Mouse (Mus musculus): ENCODE results near the gene St6galnac4. TPM values are rescaled to one million over a fixed set of nuclear protein-coding genes. Genes with fewer than 3 reads are reported as not detected.

The St6galnac4 gene
- total RNA-seq, 2 experiments from 2014 or later, result 40.1 to 41.1 TPM

GRCm38 (mm10) chr2:32568149-32568548 lies 18.7 kb upstream of the St6galnac4 start:
- DNase-seq (ENCODE audit: low spot score in 2 of 2), result no peak
- intact Hi-C loops (cut with DNase I), result no loop called here

- intact Hi-C loops (cut with DNase I), result no loop called here
- DNase-seq (ENCODE audit: low spot score in 2 of 2), result no peak
These were observed 18.0 kb upstream of the St6galnac4 start for GRCm38 (mm10) chr2:32568941-32569340.

- intact Hi-C loops (cut with DNase I), result loop anchor here (1.0 kb wide), 1 partner anchor 36 kb away; the partner anchor contains the start of gene Fam102a
- peak; percentile 92 to 96 for DNase-seq (ENCODE audit: low spot score in 2 of 2)
These were observed 16.0 kb upstream of the St6galnac4 start, which contains the start of gene Dpm2 for GRCm38 (mm10) chr2:32570698-32571494. Gene Dpm2 (plus strand): TSS chr2:32570858.

GRCm38 (mm10) chr2:32572196-32572595 lies 14.7 kb upstream of the St6galnac4 start:
- no peak for DNase-seq (ENCODE audit: low spot score in 2 of 2)
- intact Hi-C loops (cut with DNase I), result no loop called here

GRCm38 (mm10) chr2:32574497-32574896 lies 12.4 kb upstream of the St6galnac4 start, which contains the start of gene Pip5kl1:
Gene Pip5kl1 (plus strand): TSS chr2:32574797.
- no peak for DNase-seq (ENCODE audit: low spot score in 2 of 2)
- intact Hi-C loops (cut with DNase I), result loop anchor here (2.0 kb wide), 1 partner anchor 114 kb away; no protein-coding TSS in a partner anchor

GRCm38 (mm10) chr2:32574901-32575585 lies 11.9 kb upstream of the St6galnac4 start:
- intact Hi-C loops (cut with DNase I), result loop anchor here (2.0 kb wide), 1 partner anchor 114 kb away; no protein-coding TSS in a partner anchor
- peak; percentile 73 to 94 for DNase-seq (ENCODE audit: low spot score in 2 of 2)

- intact Hi-C loops (cut with DNase I), result loop anchor here (2.0 kb wide), 1 partner anchor 113 kb away; no protein-coding TSS in a partner anchor
These were observed 11.2 kb upstream of the St6galnac4 start, which contains the start of gene 9430097D07Rik for GRCm38 (mm10) chr2:32575586-32576160. Gene 9430097D07Rik (minus strand): TSS chr2:32575684.

GRCm38 (mm10) chr2:32576532-32576931 lies 10.4 kb upstream of the St6galnac4 start:
- DNase-seq (ENCODE audit: low spot score in 2 of 2), result no peak
- intact Hi-C loops (cut with DNase I), result no loop called here

More at GRCm38 (mm10) chr2:32575586-32576160, 11.2 kb upstream of the St6galnac4 start, which contains the start of gene 9430097D07Rik:
- DNase-seq (ENCODE audit: low spot score in 2 of 2), result peak; percentile 78 to 86

- peak in 1 of 2 experiments; percentile 58 for DNase-seq (ENCODE audit: low spot score in 2 of 2)
- intact Hi-C loops (cut with DNase I), result no loop called here
These were observed 8.5 kb upstream of the St6galnac4 start for GRCm38 (mm10) chr2:32578146-32579046.

GRCm38 (mm10) chr2:32581450-32582095 lies 5.3 kb upstream of the St6galnac4 start:
- intact Hi-C loops (cut with DNase I), result loop anchor here (5.0 kb wide), 1 partner anchor 36 kb away; no protein-coding TSS in a partner anchor
- peak; percentile 79 to 91 for DNase-seq (ENCODE audit: low spot score in 2 of 2)

- DNase-seq (ENCODE audit: low spot score in 2 of 2), result peak; percentile 89 to 96
- intact Hi-C loops (cut with DNase I), result loop anchor here (5.0 kb wide), 1 partner anchor 34 kb away; no protein-coding TSS in a partner anchor
These were observed 3.8 kb upstream of the St6galnac4 start for GRCm38 (mm10) chr2:32582830-32583799.

GRCm38 (mm10) chr2:32585149-32585714 lies 1.7 kb upstream of the St6galnac4 start:
- intact Hi-C loops (cut with DNase I), result no loop called here
- no peak for DNase-seq (ENCODE audit: low spot score in 2 of 2)

- intact Hi-C loops (cut with DNase I), result loop anchor here (2.0 kb wide), 1 partner anchor 19 kb away; no protein-coding TSS in a partner anchor
- no peak for DNase-seq (ENCODE audit: low spot score in 2 of 2)
These were observed 931 bp downstream of the St6galnac4 start for GRCm38 (mm10) chr2:32587731-32588321.

GRCm38 (mm10) chr2:32589213-32589795 lies 2.4 kb downstream of the St6galnac4 start:
- intact Hi-C loops (cut with DNase I), result no loop called here
- DNase-seq (ENCODE audit: low spot score in 2 of 2), result peak in 1 of 2 experiments; percentile 75

- no peak for DNase-seq (ENCODE audit: low spot score in 2 of 2)
- intact Hi-C loops (cut with DNase I), result no loop called here
These were observed 3.3 kb downstream of the St6galnac4 start for GRCm38 (mm10) chr2:32590224-32590623.

GRCm38 (mm10) chr2:32591249-32591648 lies 4.4 kb downstream of the St6galnac4 start:
- intact Hi-C loops (cut with DNase I), result no loop called here
- DNase-seq (ENCODE audit: low spot score in 2 of 2), result no peak

Data from left cerebral cortex, postnatal 25 days (tissue).